Mouse (Mus musculus) ES-E14 (cell line): ENCODE data around the gene Gm49322. TPM values are rescaled to one million over a fixed set of nuclear protein-coding genes. Genes with fewer than 3 reads are reported as not detected.
A peak's percentile ranks its signal among the peaks of the same experiment; 100 is the strongest.

ENCODE experiments used
- DNase-seq: peaks from one replicate; pipeline ENCODE4 v3.0.0-alpha.2; 2013; ENCODE audit warnings: low read depth, low spot score
- H3K27ac ChIP-seq: 2 replicates; pipeline ENCODE4 v1.5.1; 2012; ENCODE audit warnings: low read depth, mild to moderate bottlenecking, low read length, moderate library complexity, mixed read lengths; ENCODE audit not compliant: poor library complexity, insufficient read depth, severe bottlenecking
- H3K36me3 ChIP-seq: 2 replicates; pipeline ENCODE4 v1.6.1; 2012; ENCODE audit warnings: mild to moderate bottlenecking, low read length, moderate library complexity, mixed read lengths; ENCODE audit not compliant: control insufficient read depth, poor library complexity, insufficient read depth, severe bottlenecking
- H3K4me1 ChIP-seq, 2 experiments: fragments of 150-350 bp in 1 of 2; sonication (generic) in 1 of 2; 2 replicates each; pipeline ENCODE4 v1.6.1; 2012; ENCODE audit warnings: low read length in 2 of 2, mild to moderate bottlenecking in 1 of 2, mixed read lengths in 1 of 2; ENCODE audit not compliant: control insufficient read depth in 2 of 2, insufficient read depth in 2 of 2, poor library complexity in 1 of 2
- H3K4me3 ChIP-seq, 2 experiments: fragments of 150-350 bp in 1 of 2; sonication (generic) in 1 of 2; 2 replicates each; pipeline ENCODE4 v1.5.1; 2012; ENCODE audit warnings: low read length in 2 of 2, low read depth in 1 of 2, mild to moderate bottlenecking in 1 of 2, mixed read lengths in 1 of 2; ENCODE audit not compliant: insufficient read depth in 1 of 2, poor library complexity in 1 of 2, severe bottlenecking in 1 of 2
- H3K9ac ChIP-seq: 2 replicates; pipeline ENCODE4 v1.6.1; 2012; ENCODE audit warnings: low read depth, mild to moderate bottlenecking, low read length, mixed read lengths; ENCODE audit not compliant: poor library complexity, insufficient read depth, severe bottlenecking
- H3K9me3 ChIP-seq: fragments of 150-350 bp; sonication (generic); 2 replicates; pipeline ENCODE4 v1.6.1; 2012; ENCODE audit warnings: low read depth, mild to moderate bottlenecking, low read length; ENCODE audit not compliant: control insufficient read depth, insufficient read depth
- CHD2 ChIP-seq: IDR thresholded peaks from 2 replicates; pipeline ENCODE4 v1.6.1; 2014; ENCODE audit warnings: mild to moderate bottlenecking, low read depth, low read length, inconsistent platforms
- HCFC1 ChIP-seq: IDR thresholded peaks from 2 replicates; pipeline ENCODE4 v1.6.1; 2012; ENCODE audit warnings: low read length, inconsistent platforms, borderline replicate concordance; ENCODE audit not compliant: insufficient read depth
- MAFK ChIP-seq: IDR thresholded peaks from 2 replicates; pipeline ENCODE4 v1.6.1; 2014; ENCODE audit warnings: mild to moderate bottlenecking, low read depth, low read length, inconsistent platforms; ENCODE audit not compliant: insufficient read depth
- ZC3H11A ChIP-seq: IDR thresholded peaks from 2 replicates; pipeline ENCODE4 v1.6.1; 2012; ENCODE audit warnings: low read depth, mild to moderate bottlenecking, inconsistent platforms, low read length, borderline replicate concordance
- ZNF384 ChIP-seq: IDR thresholded peaks from 2 replicates; pipeline ENCODE4 v1.6.1; 2012; ENCODE audit warnings: low read depth, low read length, inconsistent platforms
- in situ Hi-C, 2 experiments: fragments of 600-800 bp; cut with MboI; formaldehyde crosslinking; loops; one replicate each; pipeline ENCODE4 v1.15.1; 2025; ENCODE audit warnings: low sequenced_read_pairs in 2 of 2, inconsistent platforms in 1 of 2; ENCODE audit not compliant: unreplicated experiment in 2 of 2
- total RNA-seq: library from RNA; depleted of rRNA; stranded (reverse); fragments of 300-350 nt; gene quantifications from 2 replicates; pipeline ENCODE4 v1.2.3, GENCODE M21; 2012

Gm49322 gene
- total RNA-seq, 1 experiment = 8.4 TPM

- Histone ChIP-seq H3K27ac (no peak overlapping the region), H3K4me1 (peaks cover 2 to 15% of the 10 kb centered on the region in 2 experiments; a peak in 3 of 4 replicates)
These were observed 16.5 kb upstream of the Gm49322 start for GRCm38 (mm10) chr10:80589127-80589878.

GRCm38 (mm10) chr10:80589879-80590854 is 15.7 kb upstream of the Gm49322 start, which contains the start of gene Abhd17a:
TSS of gene Abhd17a (minus strand) at chr10:80590341.
- Histone ChIP-seq H3K4me1 (peaks cover 0 to 8% of the 10 kb centered on the region in 2 experiments; a peak in 2 of 4 replicates), H3K36me3 (no peaks in the 10 kb centered on the region; the same call in 1 of the 2 replicates), H3K9ac (peak within 1 kb of the TSS; percentile 94), H3K27ac (peak within 1 kb of the TSS; percentile 61; the same call in 1 of the 2 replicates), H3K9me3 (no peaks in the 10 kb centered on the region), H3K4me3 (peak within 1 kb of the TSS; percentile 93 to 99)
- in situ Hi-C loops = no loop called here
- TF ChIP-seq MAFK = no peak
- no peak for TF ChIP-seq ZC3H11A
- TF ChIP-seq CHD2 = no peak
- TF ChIP-seq HCFC1 = no peak
- no peak for TF ChIP-seq ZNF384
- peak; percentile 100 for DNase-seq

More at GRCm38 (mm10) chr10:80589127-80589878, 16.5 kb upstream of the Gm49322 start:
- Histone ChIP-seq H3K36me3 (no peaks in the 10 kb centered on the region; the same call in 1 of the 2 replicates), H3K9ac (peak overlapping the region; percentile 94), H3K9me3 (no peaks in the 10 kb centered on the region), H3K4me3 (peak overlapping the region; percentile 93 to 99)
- in situ Hi-C loops = no loop called here
- DNase-seq = no peak
- TF ChIP-seq CHD2 (no peak), MAFK (no peak), ZNF384 (no peak), HCFC1 (no peak), ZC3H11A (no peak)

- no peak for DNase-seq
- Histone ChIP-seq H3K4me1 (peaks cover 0 to 5% of the 10 kb centered on the region in 2 experiments; a peak in 2 of 4 replicates), H3K9ac (peak overlapping the region; percentile 28; the same call in 1 of the 2 replicates), H3K36me3 (no peaks in the 10 kb centered on the region), H3K9me3 (no peaks in the 10 kb centered on the region), H3K4me3 (no peak overlapping the region), H3K27ac (no peak overlapping the region)
- in situ Hi-C loops = no loop called here
- TF ChIP-seq ZNF384 = no peak
- no peak for TF ChIP-seq CHD2
- no peak for TF ChIP-seq HCFC1
These were observed 9.5 kb upstream of the Gm49322 start for GRCm38 (mm10) chr10:80596318-80596717.

GRCm38 (mm10) chr10:80602698-80603325 is 3.0 kb upstream of the Gm49322 start, which contains the start of the genes Scamp4 and Adat3:
TSS of gene Scamp4 (plus strand) at chr10:80602872.
TSS of gene Adat3 (plus strand) at chr10:80602880.
- in situ Hi-C loops = no loop called here

More at GRCm38 (mm10) chr10:80602698-80603325, 3.0 kb upstream of the Gm49322 start, which contains the start of the genes Scamp4 and Adat3:
- peaks cover 17% of the 10 kb centered on the region for H3K36me3 ChIP-seq
- H3K9ac ChIP-seq = peak within 1 kb of the TSS; percentile 87
- no peak for TF ChIP-seq CHD2
- TF ChIP-seq ZC3H11A = no peak
- TF ChIP-seq HCFC1 = peak; percentile 83
- peak; percentile 28; the same call in 1 of the 2 replicates for TF ChIP-seq MAFK
- no peak for TF ChIP-seq ZNF384
- peaks cover 0 to 19% of the 10 kb centered on the region in 2 experiments; a peak in 1 of 4 replicates for H3K4me1 ChIP-seq
- peak within 1 kb of the TSS; percentile 68 for H3K27ac ChIP-seq
- H3K9me3 ChIP-seq = no peaks in the 10 kb centered on the region
- peak within 1 kb of the TSS; percentile 77 to 86 for H3K4me3 ChIP-seq
- DNase-seq = peak; percentile 93
